Mouse (Mus musculus) kidney, postnatal 36 days (tissue): ENCODE data around the gene Iqschfp.

Experiments
- DNase-seq, 2 experiments: peaks; one replicate each; pipeline ENCODE4 v3.0.0; 2021 to 2022; ENCODE audit warnings: mixed read lengths in 2 of 2

The Iqschfp gene

GRCm38 (mm10) chr3:68664337-68664736 lies 772.3 kb downstream of the Iqschfp start:
- no peak for DNase-seq

DNA sequence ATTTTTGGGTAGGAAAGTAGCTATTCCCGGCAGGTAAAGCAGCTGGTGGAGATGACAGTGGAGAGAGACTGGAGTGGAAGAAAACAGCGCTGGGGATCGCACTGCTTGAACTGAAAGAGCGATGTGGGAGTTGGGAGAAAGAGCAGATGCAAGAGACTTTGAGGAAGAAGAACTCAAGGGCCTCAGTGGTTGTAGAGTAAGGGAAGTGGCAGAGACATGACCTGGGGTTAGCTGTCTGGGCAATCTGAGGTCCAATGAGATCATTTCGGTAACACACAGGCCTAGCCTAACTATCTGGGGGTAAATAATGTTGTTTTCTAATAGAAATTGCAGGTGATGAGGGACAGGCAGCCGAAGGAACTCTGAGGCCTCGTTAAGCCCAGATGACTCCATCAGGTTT lies 774.3 kb downstream of the Iqschfp start:
- no peak for DNase-seq

DNA sequence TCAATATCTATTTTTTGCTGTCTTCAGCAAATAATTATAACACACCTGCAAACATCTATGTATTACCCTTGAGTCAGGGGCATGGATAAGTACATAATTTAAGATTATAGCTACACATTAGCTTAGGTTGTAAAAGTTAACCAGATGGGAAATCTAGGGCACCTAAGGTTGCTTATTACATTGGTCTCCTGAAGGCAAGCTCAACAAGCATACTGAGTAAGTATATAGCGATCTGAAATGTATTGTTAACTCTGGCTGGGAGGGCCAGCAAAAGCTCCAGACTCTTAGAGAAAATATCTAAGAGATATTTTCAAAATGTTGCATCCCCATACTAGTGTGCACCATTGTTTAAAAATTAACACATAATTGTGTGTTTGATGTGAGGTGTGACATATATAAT lies 775.8 kb downstream of the Iqschfp start:
- no peak for DNase-seq

DNA sequence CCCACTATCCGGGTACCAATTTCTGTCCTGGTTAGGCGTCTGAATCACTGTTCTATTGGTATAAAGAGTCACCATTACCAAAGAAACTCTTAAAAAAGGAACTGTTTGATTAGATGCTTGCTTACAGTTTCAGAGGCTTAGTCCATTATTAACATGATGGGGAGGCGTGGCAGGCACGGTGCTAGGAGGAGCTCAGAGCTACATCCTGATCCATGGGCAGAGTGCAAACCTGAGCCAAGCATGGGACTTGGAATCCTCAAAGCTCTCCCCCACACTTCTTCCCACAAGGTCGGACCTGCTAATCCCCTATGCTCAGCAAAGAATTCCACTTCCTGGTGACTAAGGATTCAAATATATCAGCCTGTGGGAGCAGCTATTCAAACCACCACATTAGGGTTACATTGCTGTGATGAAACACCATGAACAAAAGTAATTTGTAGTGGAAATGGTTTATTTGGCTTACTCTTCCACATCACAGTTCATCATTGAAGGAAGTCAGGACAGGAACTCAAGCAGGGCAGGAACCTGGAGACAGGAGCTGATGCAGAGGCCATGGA lies 777.5 kb downstream of the Iqschfp start:
- peak; percentile 24 to 46 for DNase-seq

DNA sequence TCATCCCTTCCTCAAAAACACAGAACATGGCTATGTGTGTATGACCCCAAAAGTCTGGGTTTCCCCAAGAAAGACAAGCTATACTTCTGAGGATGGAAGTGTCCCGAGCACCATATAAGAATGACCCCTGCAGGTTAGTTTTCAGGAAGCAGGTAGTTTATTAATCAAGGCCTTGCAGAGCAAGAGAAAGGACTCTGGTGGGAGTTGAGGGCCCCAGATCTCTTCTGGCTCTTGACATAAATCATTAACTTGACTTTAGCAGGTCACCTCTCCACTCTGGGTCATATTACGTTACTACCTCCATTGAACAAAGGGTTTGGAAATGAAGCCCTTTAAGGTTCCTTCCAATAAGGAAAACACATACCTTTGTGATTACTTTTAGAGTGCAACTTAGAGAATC lies 782.7 kb downstream of the Iqschfp start:
- no peak for DNase-seq

DNA sequence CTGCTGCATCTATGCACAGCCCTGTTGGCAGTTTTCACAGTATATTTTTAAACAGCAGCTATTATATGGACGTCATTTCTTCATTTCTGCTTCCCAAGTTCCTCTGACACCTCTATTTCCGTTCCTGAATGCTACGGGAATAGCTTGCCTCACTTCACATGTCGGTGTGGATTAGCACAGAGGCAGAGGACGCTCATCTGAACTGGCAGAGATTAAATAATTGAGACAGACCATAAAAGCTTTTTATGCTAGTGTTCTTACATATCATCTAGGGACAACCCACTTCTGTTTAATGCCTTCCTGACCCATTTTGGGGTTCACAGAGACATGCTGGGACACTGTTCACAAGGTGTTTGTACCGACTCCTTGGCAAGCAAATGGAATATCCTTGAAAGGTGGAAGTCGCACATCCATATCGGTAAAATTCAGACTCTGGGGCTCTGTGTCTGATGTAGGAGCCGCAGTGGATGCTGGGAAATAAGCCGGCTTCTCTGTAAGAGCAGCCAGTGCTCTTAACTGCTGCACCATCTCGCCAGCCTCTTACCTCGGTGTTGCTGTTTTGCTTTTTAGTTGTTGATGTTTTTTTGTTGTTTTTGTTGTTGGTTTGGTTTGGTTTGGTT lies 783.3 kb downstream of the Iqschfp start:
- no peak for DNase-seq
